Mouse (Mus musculus) lung, postnatal 0 days (tissue): ENCODE results near the gene Cntn4.

ENCODE experiments used
- CTCF ChIP-seq: IDR thresholded peaks from 2 replicates; pipeline ENCODE4 v1.5.1; 2016; ENCODE audit warnings: antibody characterized with exemption, mild to moderate bottlenecking
- EP300 ChIP-seq: IDR thresholded peaks from 2 replicates; pipeline ENCODE4 v1.6.1; 2016; ENCODE audit warnings: antibody characterized with exemption, mild to moderate bottlenecking, control low read depth

DNA sequence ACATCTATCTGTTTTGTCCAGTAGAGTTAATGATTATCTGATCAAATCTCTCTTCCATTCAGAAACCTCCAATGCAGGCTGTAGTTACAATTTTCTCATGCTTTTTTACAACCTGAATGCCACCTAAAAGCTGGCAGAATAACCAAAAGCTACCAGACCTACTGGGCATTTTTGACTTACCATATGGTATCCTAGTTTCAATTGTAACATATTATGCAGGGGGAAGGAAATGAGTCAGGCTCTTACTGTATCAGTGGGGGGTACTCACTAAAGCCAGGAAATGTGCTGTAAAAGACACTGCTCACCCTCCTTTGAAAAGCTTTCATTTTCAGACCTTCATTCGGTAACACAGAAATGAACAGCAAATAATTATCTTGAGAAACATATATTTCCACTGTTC is 763.3 kb downstream of the Cntn4 start:
- TF ChIP-seq CTCF (no peak), EP300 (no peak)
